Mouse (Mus musculus) ES-E14 (cell line): Measurements from ENCODE around the gene Atp11c.

ENCODE experiments used
- CHD2 ChIP-seq: IDR thresholded peaks from 2 replicates; pipeline ENCODE4 v1.6.1; 2014; ENCODE audit warnings: mild to moderate bottlenecking, low read depth, low read length, inconsistent platforms
- ZNF384 ChIP-seq: IDR thresholded peaks from 2 replicates; pipeline ENCODE4 v1.6.1; 2012; ENCODE audit warnings: low read depth, low read length, inconsistent platforms

DNA sequence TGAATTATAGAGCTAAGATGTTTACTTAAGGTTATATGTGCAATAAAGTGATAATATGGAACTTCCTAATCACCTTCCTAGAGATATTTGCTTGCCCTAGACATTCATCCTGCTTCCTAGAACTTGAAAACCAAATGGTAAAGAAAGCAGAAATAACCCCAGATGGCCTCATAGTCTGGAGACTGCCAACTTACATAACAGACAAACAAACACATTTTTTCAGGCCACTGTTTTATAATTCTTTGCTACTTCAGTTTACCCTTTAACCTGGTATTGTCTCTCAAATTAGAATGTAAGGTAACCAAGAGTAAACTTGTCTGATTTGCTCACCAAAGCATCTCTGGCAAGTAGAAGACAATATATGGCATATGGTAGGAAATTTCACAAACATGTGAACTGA lies 212.1 kb downstream of the Atp11c start:
- no peak for TF ChIP-seq ZNF384
- TF ChIP-seq CHD2, result no peak
